Mouse (Mus musculus): Measurements from ENCODE around the gene Il27. TPM values are rescaled to one million over a fixed set of nuclear protein-coding genes. Genes with fewer than 3 reads are reported as not detected.

The Il27 gene
- total RNA-seq (2021), result not detected
- long read RNA-seq, experiment 1, result 0 reads
- long read RNA-seq, experiment 2, result 0 reads

- DNase-seq (ENCODE audit: low spot score in 2 of 2), result no peak
Measured at GRCm38 (mm10) chr7:126594862-126595561, at the start of gene Il27. Gene Il27, minus strand, starts transcription at chr7:126594941.

- DNase-seq (ENCODE audit: low spot score in 2 of 2), result no peak
Measured at GRCm38 (mm10) chr7:126644345-126644744, 49.6 kb upstream of the Il27 start.

- peak in 1 of 2 experiments; percentile 36 for DNase-seq (ENCODE audit: low spot score in 2 of 2)
Measured at GRCm38 (mm10) chr7:126643244-126643617, 48.5 kb upstream of the Il27 start.

GRCm38 (mm10) chr7:126642545-126643243 is 48.0 kb upstream of the Il27 start:
- DNase-seq (ENCODE audit: low spot score in 2 of 2), result no peak

- peak; percentile 16 to 33 for DNase-seq (ENCODE audit: low spot score in 2 of 2)
Measured at GRCm38 (mm10) chr7:126636733-126637520, 42.2 kb upstream of the Il27 start.

GRCm38 (mm10) chr7:126635375-126635774 is 40.6 kb upstream of the Il27 start:
- no peak for DNase-seq (ENCODE audit: low spot score in 2 of 2)

- DNase-seq (ENCODE audit: low spot score in 2 of 2), result no peak
Measured at GRCm38 (mm10) chr7:126632478-126632877, 37.7 kb upstream of the Il27 start.

- DNase-seq (ENCODE audit: low spot score in 2 of 2), result no peak
Measured at GRCm38 (mm10) chr7:126630824-126631518, 36.2 kb upstream of the Il27 start, which contains the start of gene Nupr1. Gene Nupr1, minus strand, starts transcription at chr7:126630861.

- no peak for DNase-seq (ENCODE audit: low spot score in 2 of 2)
Measured at GRCm38 (mm10) chr7:126629915-126630314, 35.2 kb upstream of the Il27 start.

GRCm38 (mm10) chr7:126628111-126628510 is 33.4 kb upstream of the Il27 start:
- DNase-seq (ENCODE audit: low spot score in 2 of 2), result no peak

GRCm38 (mm10) chr7:126625807-126626600 is 31.3 kb upstream of the Il27 start:
- DNase-seq (ENCODE audit: low spot score in 2 of 2), result no peak

GRCm38 (mm10) chr7:126625369-126625768 is 30.6 kb upstream of the Il27 start:
- peak; percentile 20 to 21 for DNase-seq (ENCODE audit: low spot score in 2 of 2)

- no peak for DNase-seq (ENCODE audit: low spot score in 2 of 2)
Measured at GRCm38 (mm10) chr7:126624774-126625173, 30.0 kb upstream of the Il27 start.

GRCm38 (mm10) chr7:126623381-126623780 is 28.6 kb upstream of the Il27 start:
- DNase-seq (ENCODE audit: low spot score in 2 of 2), result no peak

- no peak for DNase-seq (ENCODE audit: low spot score in 2 of 2)
Measured at GRCm38 (mm10) chr7:126621452-126622359, 27.0 kb upstream of the Il27 start.

- no peak for DNase-seq (ENCODE audit: low spot score in 2 of 2)
Measured at GRCm38 (mm10) chr7:126619559-126620275, 25.0 kb upstream of the Il27 start.

GRCm38 (mm10) chr7:126616707-126617106 is 22.0 kb upstream of the Il27 start:
- no peak for DNase-seq (ENCODE audit: low spot score in 2 of 2)

- DNase-seq (ENCODE audit: low spot score in 2 of 2), result no peak
Measured at GRCm38 (mm10) chr7:126612736-126613135, 18.0 kb upstream of the Il27 start.

- no peak for DNase-seq (ENCODE audit: low spot score in 2 of 2)
Measured at GRCm38 (mm10) chr7:126607796-126608195, 13.1 kb upstream of the Il27 start.

Data from left cerebral cortex, adult 18-20 months (tissue).